Mouse (Mus musculus) lung, postnatal 14 days (tissue): ENCODE measurements around the gene Itgav.

Experiments used
- DNase-seq: peaks from one replicate; pipeline ENCODE4 v3.0.0; 2021

Gene Itgav

GRCm38 (mm10) chr2:83713946-83714345 lies 10.3 kb upstream of the Itgav start:
- no peak for DNase-seq

GRCm38 (mm10) chr2:83714783-83715182 lies 9.4 kb upstream of the Itgav start:
- peak; percentile 67 for DNase-seq

GRCm38 (mm10) chr2:83718341-83718740 lies 5.9 kb upstream of the Itgav start:
- no peak for DNase-seq

GRCm38 (mm10) chr2:83721635-83722034 lies 2.6 kb upstream of the Itgav start:
- DNase-seq: no peak

- no peak for DNase-seq
These were observed 1.3 kb upstream of the Itgav start for GRCm38 (mm10) chr2:83722936-83723335.

- no peak for DNase-seq
These were observed 851 bp upstream of the Itgav start for GRCm38 (mm10) chr2:83723346-83723745.

GRCm38 (mm10) chr2:83724827-83725730 lies 882 bp downstream of the Itgav start:
- DNase-seq: peak; percentile 69

- no peak for DNase-seq
These were observed 1.6 kb downstream of the Itgav start for GRCm38 (mm10) chr2:83725796-83726195.

- no peak for DNase-seq
These were observed 4.1 kb downstream of the Itgav start for GRCm38 (mm10) chr2:83728238-83728682.

GRCm38 (mm10) chr2:83729339-83729738 lies 5.1 kb downstream of the Itgav start:
- peak; percentile 87 for DNase-seq

- no peak for DNase-seq
These were observed 8.7 kb downstream of the Itgav start for GRCm38 (mm10) chr2:83732896-83733295.

GRCm38 (mm10) chr2:83733981-83734393 lies 9.8 kb downstream of the Itgav start:
- no peak for DNase-seq

- DNase-seq: no peak
These were observed 11.1 kb downstream of the Itgav start for GRCm38 (mm10) chr2:83735276-83735675.

GRCm38 (mm10) chr2:83736836-83737235 lies 12.6 kb downstream of the Itgav start:
- DNase-seq: no peak

- no peak for DNase-seq
These were observed 14.5 kb downstream of the Itgav start for GRCm38 (mm10) chr2:83738586-83739251.

GRCm38 (mm10) chr2:83739461-83740124 lies 15.4 kb downstream of the Itgav start:
- DNase-seq: no peak

GRCm38 (mm10) chr2:83740601-83741031 lies 16.4 kb downstream of the Itgav start:
- DNase-seq: no peak

- DNase-seq: peak; percentile 60
These were observed 18.0 kb downstream of the Itgav start for GRCm38 (mm10) chr2:83742210-83742609.

- DNase-seq: no peak
These were observed 18.6 kb downstream of the Itgav start for GRCm38 (mm10) chr2:83742836-83743235.

GRCm38 (mm10) chr2:83744276-83744952 lies 20.2 kb downstream of the Itgav start:
- no peak for DNase-seq

- no peak for DNase-seq
These were observed 21.1 kb downstream of the Itgav start for GRCm38 (mm10) chr2:83745257-83745656.

- no peak for DNase-seq
These were observed 24.5 kb downstream of the Itgav start for GRCm38 (mm10) chr2:83748581-83749118.

- DNase-seq: no peak
These were observed 28.8 kb downstream of the Itgav start for GRCm38 (mm10) chr2:83753008-83753407.
